Mouse (Mus musculus): ENCODE data around the gene Glp2r.
A peak's percentile ranks its signal among the peaks of the same experiment; 100 is the strongest.

Glp2r gene

DNA sequence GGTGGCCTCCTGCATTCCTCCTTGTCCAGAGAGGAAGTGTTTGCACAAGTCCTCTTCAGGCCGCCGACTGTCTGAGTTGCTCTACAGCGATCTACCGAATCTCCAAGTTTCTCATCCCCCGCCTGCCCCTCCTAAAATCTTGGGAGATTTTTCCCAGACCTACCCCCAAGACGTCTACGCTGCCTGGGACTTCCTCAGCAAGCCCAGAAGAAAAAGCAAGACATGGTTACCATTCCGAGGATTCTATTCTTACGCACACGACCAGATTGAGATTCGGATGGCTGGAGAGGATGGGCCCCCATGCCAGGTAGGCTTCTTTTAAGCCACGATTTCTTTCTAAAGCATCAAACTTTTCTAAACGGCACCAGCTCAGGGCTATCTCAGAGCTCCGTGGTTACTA is at the start of gene Glp2r:
Glp2r (minus strand) TSS at position 101 of the 400 bp plus-strand sequence.
- no peak for DNase-seq

DNA sequence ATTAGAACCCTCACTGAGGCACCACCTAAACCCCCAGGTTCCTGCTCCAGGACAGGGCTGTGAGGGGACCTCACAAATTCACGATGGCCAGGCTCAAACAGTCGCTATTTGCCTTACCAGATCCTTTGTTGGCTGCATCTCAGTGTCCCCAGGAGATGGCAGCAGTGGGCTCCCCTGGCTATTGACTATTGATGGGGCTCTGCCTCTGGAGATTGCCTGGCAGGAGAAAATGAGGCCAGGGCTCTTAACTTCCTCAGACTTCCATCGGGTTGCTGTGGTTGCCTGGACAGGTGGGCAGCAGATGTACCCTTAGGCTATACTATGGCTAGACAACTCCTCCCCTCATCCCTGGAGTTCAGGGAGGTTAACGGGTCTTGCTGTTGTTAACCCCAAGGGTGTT is 49.3 kb upstream of the Glp2r start:
- no peak for DNase-seq

DNA sequence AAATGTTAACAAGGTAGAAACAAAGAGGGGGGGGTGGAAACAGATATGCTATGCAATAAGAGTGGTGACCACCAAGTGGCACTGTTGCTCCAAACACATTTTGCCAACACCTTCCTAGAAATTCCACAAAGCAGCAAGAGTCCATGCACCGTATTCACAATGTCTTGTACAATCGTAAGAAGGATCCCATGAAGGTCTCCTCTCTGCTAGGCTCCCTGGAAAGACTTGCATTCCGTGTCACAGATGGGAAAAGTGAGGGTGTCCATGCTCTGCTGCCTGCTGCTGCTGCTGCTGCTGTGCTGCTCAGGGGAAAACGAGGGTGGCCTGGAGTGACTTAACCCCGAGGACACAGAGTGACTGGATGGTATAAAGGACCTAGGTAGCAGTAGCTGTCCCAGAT is 48.7 kb upstream of the Glp2r start:
- no peak for DNase-seq

DNA sequence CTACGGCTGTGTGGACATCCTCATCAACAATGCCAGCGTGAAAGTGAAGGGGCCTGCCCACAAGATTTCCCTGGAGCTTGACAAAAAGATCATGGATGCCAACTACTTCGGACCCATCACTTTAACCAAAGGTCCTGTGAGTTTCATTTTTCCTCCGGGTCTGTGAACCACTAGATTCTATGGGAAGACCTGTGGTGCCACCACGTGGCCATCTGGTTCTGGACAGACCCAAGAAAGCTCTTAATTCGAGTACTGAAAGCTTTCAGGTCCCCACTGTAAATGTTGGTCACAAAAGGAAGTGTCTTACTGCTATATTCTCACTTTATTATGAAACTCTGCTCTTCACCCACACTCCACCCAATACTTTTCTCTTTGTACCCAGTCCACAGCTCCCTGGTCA is 40.6 kb upstream of the Glp2r start:
- no peak for DNase-seq

DNA sequence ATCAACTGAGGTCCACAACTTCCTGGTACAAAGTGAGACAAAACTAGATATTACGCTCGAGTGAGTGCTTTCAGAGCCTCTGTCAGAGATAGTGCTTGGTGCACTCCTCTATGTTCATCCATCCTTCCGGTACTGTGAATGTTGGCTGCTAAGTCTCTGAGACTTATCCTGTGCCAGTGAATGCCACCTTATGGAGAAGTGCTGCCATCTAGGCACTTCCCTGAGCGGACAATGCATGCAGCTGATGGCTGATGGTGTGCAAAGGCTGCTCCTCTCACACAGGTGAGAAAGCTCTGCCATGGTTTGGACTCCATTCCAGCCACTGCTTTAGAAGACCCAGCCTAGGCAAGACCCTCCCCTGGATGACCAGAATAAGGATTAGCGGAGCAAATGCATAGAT is 37.1 kb upstream of the Glp2r start:
- no peak for DNase-seq

DNA sequence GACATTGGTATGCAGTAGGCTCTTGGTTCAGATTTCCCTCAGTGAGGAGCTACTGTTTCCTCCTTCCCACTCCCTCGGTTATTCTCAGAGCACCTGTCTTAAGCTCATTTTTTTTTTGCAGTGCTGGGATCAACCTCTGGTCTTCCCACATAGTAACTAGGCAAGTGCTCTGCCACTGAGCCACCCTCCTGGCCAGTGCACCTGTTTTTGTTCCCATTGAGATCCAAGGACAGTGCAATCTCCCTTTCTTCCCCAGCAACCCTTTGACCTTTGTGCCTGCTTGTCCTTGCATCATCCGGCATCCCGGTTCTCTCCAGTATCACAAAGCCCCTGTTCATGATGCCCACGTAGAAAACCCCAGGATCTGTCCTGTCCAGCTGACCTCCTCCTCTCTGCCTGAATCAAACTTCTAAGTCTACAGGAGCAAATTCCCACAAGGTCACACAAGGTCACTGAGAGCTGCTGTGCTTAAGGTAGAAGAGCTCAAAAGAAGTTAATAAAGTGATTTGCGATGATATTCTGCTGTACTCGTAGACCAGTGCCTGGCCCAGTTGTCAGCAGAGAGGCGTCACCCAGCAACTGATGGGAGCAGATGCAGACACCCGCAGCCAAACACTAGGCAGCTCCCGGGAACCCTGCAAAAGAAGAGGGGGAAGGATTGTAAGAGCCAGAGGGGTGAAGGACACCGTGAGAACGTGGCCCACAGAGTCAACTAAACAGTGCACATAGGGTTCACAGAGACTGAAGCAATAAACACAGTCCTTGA is 36.1 kb upstream of the Glp2r start:
- no peak for DNase-seq

DNA sequence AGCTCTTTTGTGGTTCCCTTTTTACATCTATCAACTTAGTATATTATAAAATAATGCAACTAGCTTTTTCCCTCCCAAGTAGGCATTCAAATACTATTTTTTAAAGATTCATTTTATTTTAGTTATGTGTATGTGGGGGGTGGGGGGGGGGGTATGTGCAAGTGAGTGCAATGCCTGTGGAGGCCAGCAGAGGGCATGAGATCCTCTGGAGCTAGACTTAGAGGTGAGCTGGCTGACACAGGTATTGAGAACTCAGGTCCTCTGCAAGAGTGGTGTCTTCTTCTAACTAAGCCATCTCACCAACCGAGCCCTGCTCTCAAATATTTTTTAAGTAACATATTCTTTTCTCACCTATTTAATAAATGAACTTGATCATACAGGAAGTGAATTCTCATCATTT is 34.6 kb upstream of the Glp2r start:
- DNase-seq = no peak

DNA sequence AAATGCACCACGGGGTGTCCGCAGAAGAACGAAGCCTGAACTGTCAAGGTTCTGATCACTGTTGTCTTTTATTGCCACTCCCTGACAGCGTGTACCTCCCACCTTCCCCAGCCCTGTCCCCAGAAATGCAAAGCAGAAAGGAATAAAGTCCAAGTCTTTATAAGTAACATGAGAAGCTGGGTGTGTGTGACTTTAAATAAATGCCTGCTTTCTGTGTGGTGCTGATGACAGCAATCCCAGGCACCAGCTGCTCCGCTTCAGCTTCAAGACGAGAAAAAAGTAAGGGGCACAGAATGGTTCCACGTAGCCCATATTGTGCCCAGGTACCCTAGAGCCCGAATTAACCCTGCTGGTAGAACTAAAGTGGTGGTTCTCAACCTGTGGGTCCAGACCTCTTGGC is 30.2 kb upstream of the Glp2r start:
- DNase-seq = no peak

DNA sequence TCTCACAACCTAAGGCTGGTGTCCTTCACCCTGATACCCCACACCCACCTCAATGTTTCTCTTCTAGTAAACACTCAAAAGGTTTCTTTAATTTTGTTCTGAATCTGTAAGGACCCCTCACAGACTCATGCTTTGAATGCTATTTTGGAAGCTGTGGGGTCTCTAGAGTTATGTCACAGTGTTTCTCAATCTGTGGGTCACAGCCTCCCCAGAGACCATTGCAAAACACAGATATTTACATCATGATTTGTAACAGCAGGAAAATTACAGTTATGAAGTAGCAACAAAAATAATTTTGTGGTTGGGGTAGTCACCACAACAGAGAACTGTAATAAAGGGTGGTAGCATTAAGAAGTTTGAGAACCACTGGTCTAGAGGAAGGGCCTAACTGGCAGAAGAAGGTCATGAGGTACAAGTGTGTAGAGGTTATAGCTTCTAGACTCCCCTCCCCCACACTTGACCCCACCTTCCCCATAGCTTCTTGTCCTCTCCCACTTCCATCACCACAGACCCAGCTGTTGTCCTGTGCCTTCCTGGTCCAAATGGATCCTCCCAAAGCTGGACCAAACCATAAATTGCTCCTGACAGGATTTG is 29.3 kb upstream of the Glp2r start:
- DNase-seq = no peak

DNA sequence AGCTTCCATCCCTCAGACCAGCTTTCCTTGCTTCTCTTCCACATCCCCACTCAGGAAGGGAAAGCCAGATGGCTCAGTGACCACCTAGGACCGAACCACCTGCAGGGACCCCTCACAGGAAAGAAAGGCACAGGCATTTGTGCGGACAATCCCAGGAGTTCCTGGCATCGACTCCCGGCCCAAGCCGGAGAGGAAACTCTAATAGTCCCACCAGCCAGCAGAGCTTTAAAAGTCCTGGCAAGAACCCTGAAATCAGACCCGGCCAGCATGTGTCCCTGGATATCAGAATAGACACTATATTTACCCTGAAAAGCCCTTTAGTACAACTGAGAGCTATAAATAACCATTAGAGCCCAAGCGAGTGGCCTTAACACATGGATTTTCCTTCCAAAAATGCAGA is 27.0 kb upstream of the Glp2r start, which contains the start of gene Dhrs7c:
Dhrs7c (plus strand) TSS at position 257 of the 400 bp plus-strand sequence.
- DNase-seq = no peak

DNA sequence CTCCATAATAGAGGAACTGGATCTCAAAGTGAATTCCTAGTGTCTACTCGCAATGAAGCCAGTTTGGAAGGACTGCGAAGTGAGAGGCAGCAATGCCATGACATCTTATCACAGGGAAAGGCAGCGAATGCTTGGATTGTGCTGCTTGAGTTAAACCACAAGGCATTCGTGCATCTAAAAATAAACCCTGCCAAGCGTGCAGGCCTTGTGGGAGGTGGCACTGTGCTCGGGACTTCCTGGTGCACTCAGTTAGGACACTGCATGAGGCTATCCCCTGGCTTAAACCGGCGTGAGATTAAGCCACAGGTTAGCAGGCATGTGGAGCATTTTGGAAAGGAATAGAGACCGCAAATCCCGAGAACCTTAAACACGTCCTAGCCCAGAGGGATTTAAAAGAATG is 19.2 kb upstream of the Glp2r start:
- no peak for DNase-seq

DNA sequence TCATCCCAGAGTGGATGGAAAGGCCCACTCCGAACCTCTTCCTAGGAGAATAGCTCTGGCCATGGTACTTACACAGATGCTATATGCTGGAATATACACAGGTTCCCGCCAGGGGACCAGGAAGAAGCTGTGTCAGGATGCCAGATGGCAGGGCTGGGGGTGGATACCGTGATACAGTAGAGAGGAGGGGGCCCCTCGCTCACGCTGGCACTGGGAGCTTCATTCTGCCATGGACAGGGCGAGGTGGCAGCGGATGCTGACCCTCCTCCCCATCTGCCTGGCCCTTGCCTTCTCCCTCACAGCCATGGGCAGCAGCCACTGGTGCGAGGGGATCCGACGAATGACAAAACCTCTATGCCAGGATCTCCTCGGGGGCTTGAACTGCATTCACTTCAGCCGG is 3.4 kb upstream of the Glp2r start, which contains the start of gene Gsg1l2:
Gsg1l2 (plus strand) TSS at position 230 of the 400 bp plus-strand sequence.
- DNase-seq = no peak

DNA sequence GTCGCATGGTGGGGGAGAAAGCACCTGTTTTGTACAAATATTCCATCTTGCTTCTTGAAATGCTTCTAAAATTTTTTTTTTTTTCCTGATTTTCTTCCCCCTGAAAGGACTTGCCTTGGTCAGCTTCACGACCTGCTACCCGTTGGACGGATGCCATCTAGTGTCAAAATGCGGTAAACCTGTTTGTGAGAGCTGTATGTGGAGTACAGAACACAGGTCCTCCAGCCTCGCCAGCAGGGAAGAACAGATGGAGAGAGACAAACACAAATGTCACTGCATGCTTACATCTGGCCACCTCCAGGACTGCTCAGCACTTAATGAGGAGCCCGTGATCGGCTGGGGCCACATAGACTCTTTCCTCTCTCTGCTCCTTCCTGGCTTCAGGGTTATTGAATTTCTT is 1.6 kb upstream of the Glp2r start:
- DNase-seq = peak; percentile 33

DNA sequence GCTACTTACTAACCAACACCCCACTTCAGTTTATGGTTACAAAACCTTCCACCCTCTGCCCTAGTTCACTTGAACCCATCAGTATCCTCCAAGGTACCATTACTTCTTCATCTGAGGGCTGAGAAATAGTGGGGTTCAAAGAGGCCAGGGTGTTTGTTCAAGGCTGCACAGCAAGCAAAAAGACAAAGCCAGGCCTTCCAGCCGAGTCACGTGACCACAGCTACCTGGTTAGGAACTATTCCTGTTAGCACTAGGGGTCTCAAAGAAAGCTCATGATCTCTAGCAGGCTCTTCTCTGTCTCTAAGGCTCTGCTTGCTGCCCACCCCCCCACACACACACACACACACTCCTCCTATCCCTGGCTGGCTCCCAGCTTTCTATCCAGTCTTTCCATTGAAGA is 738 bp upstream of the Glp2r start:
- DNase-seq = no peak

DNA sequence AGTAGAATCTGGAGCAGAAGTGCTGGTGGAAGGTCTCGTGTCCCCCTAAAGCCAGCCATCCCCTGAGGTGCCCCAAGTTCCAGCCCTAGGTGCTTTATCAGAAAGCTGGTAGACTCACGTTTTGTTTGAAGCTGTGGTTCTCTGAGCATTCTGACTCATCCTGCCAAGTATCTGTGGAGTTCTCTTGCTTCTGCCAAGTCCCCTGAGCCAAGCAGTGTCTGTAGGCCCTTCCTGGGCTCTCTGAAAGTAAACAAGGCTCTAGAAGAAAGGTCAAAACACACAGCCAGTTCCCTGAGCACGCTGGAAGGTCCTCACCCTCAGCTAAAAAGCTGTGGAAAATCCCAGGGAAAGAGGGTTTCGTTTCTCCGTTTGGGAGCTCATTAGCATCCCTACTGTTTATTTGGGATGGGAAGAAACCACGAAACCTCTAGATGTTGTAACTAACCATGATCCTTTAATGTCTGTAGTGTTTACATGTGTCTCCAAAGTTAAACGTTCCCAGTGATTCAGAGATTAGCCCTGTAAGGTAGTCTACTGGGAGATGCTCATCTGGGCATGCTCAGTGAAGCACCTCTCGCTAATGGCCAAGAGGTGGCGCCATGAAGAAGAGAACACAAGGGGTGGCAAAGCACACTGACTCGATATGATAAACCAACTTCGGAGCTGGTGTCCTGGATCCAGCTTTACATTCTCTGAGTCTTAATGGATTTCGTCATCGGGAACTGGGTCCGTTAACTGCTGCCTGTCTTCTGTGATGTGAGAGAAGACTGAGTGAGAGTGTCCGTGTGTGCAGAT is 13.4 kb downstream of the Glp2r start:
- no peak for DNase-seq

DNA sequence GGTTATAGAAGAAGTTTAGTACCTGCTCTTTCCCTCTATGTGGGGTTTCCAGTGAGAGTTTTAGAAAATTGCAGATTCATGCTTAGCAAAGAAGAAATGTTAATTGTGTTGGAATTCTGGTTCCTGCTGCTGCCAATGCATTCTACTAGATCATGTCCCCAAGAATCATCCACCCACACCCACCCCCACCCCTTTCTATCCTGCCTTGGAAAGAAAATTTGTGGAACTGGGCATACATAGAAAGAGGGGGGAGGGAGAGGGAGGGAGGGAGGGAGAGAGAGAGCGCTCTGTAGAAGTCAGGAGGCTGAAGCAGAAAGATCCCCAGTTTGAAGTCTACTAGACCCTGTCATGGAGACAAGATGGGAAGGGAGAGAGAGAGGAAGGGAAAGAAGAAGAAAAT is 14.7 kb downstream of the Glp2r start:
- no peak for DNase-seq

DNA sequence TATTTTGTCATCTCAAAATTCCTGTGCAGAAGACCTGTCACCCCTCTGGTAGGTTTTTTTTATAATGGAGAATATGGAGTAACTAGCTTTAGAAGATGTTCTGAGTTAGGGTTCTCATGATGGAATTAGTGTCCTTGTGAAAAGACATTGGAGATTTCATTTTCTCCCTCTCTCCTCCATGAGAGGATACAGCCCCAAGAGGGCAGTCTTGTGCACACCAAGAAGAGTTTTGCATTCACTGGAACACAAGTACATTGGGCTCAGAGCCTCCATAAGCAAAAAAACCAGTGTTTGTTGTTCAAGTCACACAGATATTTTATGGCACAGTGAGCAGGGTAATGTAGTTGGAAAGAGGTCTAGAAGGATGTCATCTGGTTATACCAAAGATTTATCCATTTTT is 29.4 kb downstream of the Glp2r start:
- DNase-seq = no peak

DNA sequence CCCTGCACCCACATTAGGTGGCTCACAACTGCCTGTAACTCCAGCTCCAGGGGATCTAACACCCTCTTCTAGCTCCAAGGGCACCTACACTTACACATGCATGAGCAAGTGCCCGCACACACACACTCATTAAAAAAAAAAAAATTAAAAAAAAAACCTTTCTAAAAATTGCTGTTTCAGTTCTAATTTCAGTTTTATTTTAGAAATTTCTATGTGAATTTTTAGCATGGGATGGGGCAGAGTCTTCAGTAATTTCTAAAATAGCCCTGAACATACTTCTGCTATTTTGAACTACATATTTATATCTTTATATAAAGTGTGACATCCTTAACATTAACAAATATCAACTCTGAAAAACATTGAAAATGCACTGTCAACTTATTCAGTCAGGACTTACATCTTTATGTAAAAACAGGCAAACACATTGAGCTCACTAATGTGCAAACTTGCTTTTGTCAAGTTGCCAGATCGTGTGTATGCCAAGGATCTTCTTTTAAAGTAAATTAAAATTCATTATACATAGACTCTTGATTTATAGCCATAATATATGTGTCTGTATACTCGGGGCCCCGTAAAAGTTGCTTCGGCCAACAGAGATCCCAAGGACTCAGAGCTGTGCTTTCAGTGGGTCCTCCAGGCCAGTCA is 32.0 kb downstream of the Glp2r start:
- no peak for DNase-seq

DNA sequence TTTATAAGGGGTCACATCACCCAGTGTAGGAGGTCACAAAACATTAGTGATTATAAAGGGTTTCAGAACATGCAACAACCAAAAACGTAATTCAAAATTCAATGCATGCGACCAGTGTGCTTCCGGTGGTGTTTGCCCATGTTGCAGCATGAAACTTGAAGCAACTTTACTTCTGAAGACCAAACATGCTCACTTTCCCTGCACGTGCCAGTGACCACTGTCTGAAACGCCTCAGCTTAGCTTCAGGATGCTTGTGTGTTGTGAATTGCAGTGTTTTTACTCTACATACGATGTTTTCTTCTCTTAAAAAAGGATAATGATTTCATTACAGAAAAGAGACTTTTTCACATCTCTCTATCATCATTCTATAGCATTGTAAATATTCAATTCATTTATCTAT is 32.6 kb downstream of the Glp2r start:
- DNase-seq = no peak

DNA sequence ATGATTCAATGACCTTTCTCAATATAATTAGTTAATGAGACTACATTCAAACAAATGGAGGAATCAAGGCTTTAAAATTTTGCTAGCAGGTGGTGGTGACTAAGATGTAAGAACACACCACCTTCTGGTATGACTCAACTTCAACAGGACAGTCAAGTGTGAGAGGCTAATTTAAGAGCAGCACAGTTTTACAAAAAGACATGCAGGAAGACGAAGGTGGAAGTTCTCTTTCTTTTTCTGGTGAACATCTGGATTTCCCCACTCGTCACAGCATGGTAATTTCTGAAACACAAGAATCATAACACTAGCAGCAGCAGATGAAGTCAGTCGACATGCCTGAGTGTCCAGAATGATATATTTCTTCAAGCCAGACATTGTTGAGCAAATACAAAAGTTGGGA is 36.4 kb downstream of the Glp2r start:
- no peak for DNase-seq

DNA sequence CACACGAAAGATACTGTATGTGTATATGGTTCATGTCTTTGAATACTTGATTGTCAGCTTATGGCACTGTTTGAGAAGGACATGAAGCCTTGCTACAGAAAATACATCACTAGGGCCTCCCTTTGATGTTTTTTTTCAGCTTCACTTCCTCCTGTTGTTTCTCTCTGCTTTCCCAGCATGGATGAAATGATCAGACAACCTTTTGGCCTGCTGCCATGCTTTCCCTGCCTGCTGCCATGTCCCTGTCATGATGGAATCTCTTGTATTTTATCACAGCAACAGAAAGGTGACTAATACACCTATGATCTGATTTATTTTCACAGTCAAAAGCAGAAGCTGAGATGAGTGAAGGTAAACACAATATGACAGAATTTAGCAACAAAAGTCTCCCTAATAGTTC is 37.2 kb downstream of the Glp2r start:
- DNase-seq = no peak

DNA sequence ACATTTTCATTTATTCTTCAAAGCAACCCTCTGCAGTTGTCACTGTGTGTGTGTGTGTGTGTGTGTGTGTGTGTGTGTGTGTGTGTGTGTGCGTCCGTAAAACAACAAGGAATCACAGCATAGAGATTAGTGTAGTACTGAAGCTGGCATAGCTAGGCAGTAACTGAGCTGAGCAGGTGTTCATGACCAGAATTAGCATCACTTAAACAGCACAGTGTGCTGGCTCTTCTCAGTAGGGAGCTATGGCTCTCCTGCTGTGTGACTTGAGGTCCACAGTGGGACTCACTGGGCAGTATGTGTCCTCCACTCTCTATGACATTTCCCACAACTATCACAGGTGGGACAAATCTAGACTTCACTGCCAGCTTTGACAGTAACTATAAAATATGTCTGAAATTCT is 39.9 kb downstream of the Glp2r start:
- DNase-seq = no peak

DNA sequence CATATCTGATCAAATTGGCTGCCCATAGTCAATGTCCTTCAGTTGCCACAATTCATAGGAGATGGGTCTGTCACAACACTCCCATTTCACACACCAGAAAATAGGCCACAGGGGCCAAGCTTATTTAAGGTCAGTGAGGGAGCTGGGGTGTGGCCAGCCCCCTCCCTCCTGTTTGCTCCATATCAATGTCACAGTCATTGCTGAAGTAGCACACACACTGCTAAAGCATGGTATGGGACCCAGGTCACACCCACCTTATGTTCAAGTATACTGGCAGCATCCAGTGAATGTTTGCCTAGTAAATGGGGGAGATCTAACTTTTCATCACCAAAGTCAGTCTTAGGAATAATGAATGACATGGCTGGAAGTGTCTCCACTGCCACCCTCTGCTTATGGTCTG is 42.2 kb downstream of the Glp2r start:
- no peak for DNase-seq

All from liver (tissue).